Mouse (Mus musculus): ENCODE measurements around the gene Gm42878.

The Gm42878 gene

GRCm38 (mm10) chr5:121484801-121485200 lies 60.5 kb downstream of the Gm42878 start:
- no peaks in the 10 kb centered on the region for H3K27me3 ChIP-seq (ENCODE audit: control insufficient read depth, insufficient read depth, low read length, poor library complexity, severe bottlenecking)
- DNase-seq (ENCODE audit: low read depth, low spot score), result no peak
- no peaks in the 10 kb centered on the region for H3K36me3 ChIP-seq (ENCODE audit: control insufficient read depth, insufficient read depth, low read length, poor library complexity, severe bottlenecking)

GRCm38 (mm10) chr5:121477680-121478079 lies 67.6 kb downstream of the Gm42878 start:
- no peaks in the 10 kb centered on the region for H3K27me3 ChIP-seq (ENCODE audit: control insufficient read depth, insufficient read depth, low read length, poor library complexity, severe bottlenecking)
- peak; percentile 86 for DNase-seq (ENCODE audit: low read depth, low spot score)
- no peaks in the 10 kb centered on the region for H3K36me3 ChIP-seq (ENCODE audit: control insufficient read depth, insufficient read depth, low read length, poor library complexity, severe bottlenecking)

GRCm38 (mm10) chr5:121476040-121476439 lies 69.2 kb downstream of the Gm42878 start:
- Histone ChIP-seq H3K27me3 (ENCODE audit: control insufficient read depth, insufficient read depth, low read length, poor library complexity, severe bottlenecking) (no peaks in the 10 kb centered on the region), H3K36me3 (ENCODE audit: control insufficient read depth, insufficient read depth, low read length, poor library complexity, severe bottlenecking) (no peaks in the 10 kb centered on the region)
- DNase-seq (ENCODE audit: low read depth, low spot score), result no peak

GRCm38 (mm10) chr5:121474610-121475009 lies 70.7 kb downstream of the Gm42878 start:
- Histone ChIP-seq H3K27me3 (ENCODE audit: control insufficient read depth, insufficient read depth, low read length, poor library complexity, severe bottlenecking) (no peaks in the 10 kb centered on the region), H3K36me3 (ENCODE audit: control insufficient read depth, insufficient read depth, low read length, poor library complexity, severe bottlenecking) (no peaks in the 10 kb centered on the region)
- DNase-seq (ENCODE audit: low read depth, low spot score), result no peak

- H3K36me3 ChIP-seq (ENCODE audit: control insufficient read depth, insufficient read depth, low read length, poor library complexity, severe bottlenecking), result no peaks in the 10 kb centered on the region
- no peak for DNase-seq (ENCODE audit: low read depth, low spot score)
- no peaks in the 10 kb centered on the region for H3K27me3 ChIP-seq (ENCODE audit: control insufficient read depth, insufficient read depth, low read length, poor library complexity, severe bottlenecking)
Observed at GRCm38 (mm10) chr5:121472411-121472810, 72.9 kb downstream of the Gm42878 start.

- Histone ChIP-seq H3K36me3 (ENCODE audit: control insufficient read depth, insufficient read depth, low read length, poor library complexity, severe bottlenecking) (no peaks in the 10 kb centered on the region), H3K27me3 (ENCODE audit: control insufficient read depth, insufficient read depth, low read length, poor library complexity, severe bottlenecking) (no peaks in the 10 kb centered on the region)
- no peak for DNase-seq (ENCODE audit: low read depth, low spot score)
Observed at GRCm38 (mm10) chr5:121469566-121469965, 75.7 kb downstream of the Gm42878 start.
